Mouse (Mus musculus) heart, embryonic 12.5 days (tissue): ENCODE data around the gene Olfr1314. TPM values are rescaled to one million over a fixed set of nuclear protein-coding genes. Genes with fewer than 3 reads are reported as not detected.

ENCODE experiments used
- ATAC-seq: fragments of 200-750 bp; cut with Nextera tagmentation; 2 replicates; pipeline ENCODE4 v1.8.0; 2017; ENCODE audit warnings: moderate TSS enrichment, moderate library complexity; ENCODE audit not compliant: insufficient number of reproducible peaks, low FRiP score
- H3K27ac ChIP-seq: fragments of 300-500 bp; sonication (generic); 2 replicates; pipeline ENCODE4 v1.5.1; 2016; ENCODE audit warnings: mild to moderate bottlenecking, moderate library complexity; ENCODE audit not compliant: poor library complexity, severe bottlenecking
- H3K27me3 ChIP-seq: fragments of 300-500 bp; sonication (generic); replicated peaks from 2 replicates; pipeline ENCODE4 v1.6.1; 2016; ENCODE audit warnings: mild to moderate bottlenecking, moderate library complexity
- H3K36me3 ChIP-seq: fragments of 300-500 bp; sonication (generic); 2 replicates; pipeline ENCODE4 v1.6.1; 2016; ENCODE audit warnings: mild to moderate bottlenecking, moderate library complexity
- H3K4me1 ChIP-seq: fragments of 300-500 bp; sonication (generic); replicated peaks from 2 replicates; pipeline ENCODE4 v1.6.1; 2016; ENCODE audit warnings: mild to moderate bottlenecking
- H3K4me2 ChIP-seq: fragments of 300-500 bp; sonication (generic); 2 replicates; pipeline ENCODE4 v1.6.1; 2016; ENCODE audit warnings: mild to moderate bottlenecking, moderate library complexity
- H3K4me3 ChIP-seq: fragments of 300-500 bp; sonication (generic); 2 replicates; pipeline ENCODE4 v1.5.1; 2016; ENCODE audit warnings: mild to moderate bottlenecking
- H3K9ac ChIP-seq: fragments of 300-500 bp; sonication (generic); 2 replicates; pipeline ENCODE4 v1.6.1; 2016; ENCODE audit warnings: mild to moderate bottlenecking, moderate library complexity
- H3K9me3 ChIP-seq: fragments of 300-500 bp; sonication (generic); replicated peaks from 2 replicates; pipeline ENCODE4 v1.6.1; 2016; ENCODE audit warnings: mild to moderate bottlenecking, moderate library complexity
- WGBS: fragments of 180-500 bp; shearing (Covaris S2); methylation state at CpG from one replicate; pipeline ENCODE4 v1.1.7; 2016; 5-methylcytosine and 5-hydroxymethylcytosine counted together
- polyA plus RNA-seq: library from polyadenylated mRNA; unstranded; fragments of >200 nt; fragmentation: Nextera tagmentation; extraction: Ambion mirVana; gene quantifications from 2 replicates; pipeline ENCODE4 v1.2.1, GENCODE M21; 2016

Gene Olfr1314
- not detected in 2 replicates for polyA plus RNA-seq

DNA sequence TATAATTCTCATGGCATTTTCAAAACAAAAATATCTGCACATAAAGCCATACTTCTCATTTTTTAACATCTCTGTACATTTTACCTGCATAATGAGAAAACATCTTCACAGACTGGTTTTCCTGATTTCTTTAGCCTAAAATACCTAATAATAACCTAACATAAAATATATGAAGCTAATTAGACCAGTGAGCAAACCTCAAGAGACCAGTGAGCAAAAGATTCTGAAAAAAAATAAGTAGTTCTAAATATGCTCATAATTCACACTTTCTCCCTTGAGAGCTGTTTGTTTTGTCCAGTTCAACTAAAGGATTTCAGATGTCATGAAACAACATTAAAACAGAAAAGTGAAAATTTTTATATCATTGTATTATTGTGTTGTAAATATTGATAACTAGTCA, at the start of gene Olfr1314:
Olfr1314 (minus strand) TSS at position 101 of the 400 bp plus-strand sequence.
- H3K9ac ChIP-seq: no peak within 1 kb of the TSS
- H3K4me3 ChIP-seq: no peak within 1 kb of the TSS
- H3K4me2 ChIP-seq: no peak within 1 kb of the TSS
- H3K36me3 ChIP-seq: no peaks in the 10 kb centered on the region
- H3K9me3 ChIP-seq: no peaks in the 10 kb centered on the region
- H3K27ac ChIP-seq: no peak within 1 kb of the TSS
- ATAC-seq: no peak
- H3K27me3 ChIP-seq: no peaks in the 10 kb centered on the region
- no peaks in the 10 kb centered on the region for H3K4me1 ChIP-seq

DNA sequence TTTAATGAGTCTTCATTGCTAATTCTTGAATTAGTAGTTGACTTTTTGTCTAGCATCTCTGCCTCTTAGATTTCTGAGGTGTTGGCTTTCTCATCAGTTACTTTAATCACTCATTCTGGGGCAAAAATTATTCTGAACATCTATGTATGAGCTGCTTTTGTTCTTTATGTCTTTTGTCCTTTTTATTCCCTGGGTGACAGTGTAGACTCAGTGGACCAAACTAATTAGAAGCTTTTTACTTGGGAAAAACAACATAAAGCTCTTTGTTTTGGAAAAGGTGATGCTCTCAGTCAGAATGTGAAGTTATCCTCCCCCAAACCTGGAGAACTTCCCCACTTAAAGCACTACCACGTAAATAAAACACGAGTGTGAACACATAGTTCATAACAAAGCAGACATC, 43.4 kb upstream of the Olfr1314 start, which contains the start of gene Olfr1317:
Olfr1317 (plus strand) TSS at position 301 of the 400 bp plus-strand sequence.
- Histone ChIP-seq H3K9ac (no peak within 1 kb of the TSS), H3K9me3 (no peaks in the 10 kb centered on the region), H3K36me3 (no peaks in the 10 kb centered on the region), H3K4me1 (no peaks in the 10 kb centered on the region), H3K27me3 (no peaks in the 10 kb centered on the region), H3K27ac (no peak within 1 kb of the TSS), H3K4me2 (no peak within 1 kb of the TSS), H3K4me3 (no peak within 1 kb of the TSS)
- no peak for ATAC-seq
- WGBS: 66% methylated on average over 2 of the region's 2 CpGs

DNA sequence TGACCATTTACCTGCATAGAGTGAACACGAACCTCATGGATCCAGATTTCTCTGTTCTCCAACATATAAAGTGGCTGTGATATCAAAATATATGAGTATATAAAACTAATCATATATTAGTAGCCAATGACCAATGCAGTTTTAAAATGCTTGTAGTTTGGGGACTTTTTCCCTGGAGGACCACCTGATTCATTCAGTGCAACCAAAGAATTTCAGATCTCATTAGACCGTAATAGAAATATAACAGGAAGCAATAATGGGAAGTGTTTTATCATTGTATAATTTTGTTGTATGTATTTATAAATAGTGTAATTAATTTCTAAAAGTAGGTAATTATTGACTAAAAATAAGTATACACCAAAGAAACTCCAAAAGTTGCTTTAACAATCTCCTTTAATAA, 38.3 kb upstream of the Olfr1314 start, which contains the start of gene Olfr1316:
Olfr1316 (minus strand) TSS at position 101 of the 400 bp plus-strand sequence.
- no peaks in the 10 kb centered on the region for H3K9me3 ChIP-seq
- H3K4me1 ChIP-seq: no peaks in the 10 kb centered on the region
- no peaks in the 10 kb centered on the region for H3K36me3 ChIP-seq
- ATAC-seq: no peak
- H3K4me3 ChIP-seq: no peak within 1 kb of the TSS
- WGBS: 78% methylated on average over 2 of the region's 2 CpGs
- no peak within 1 kb of the TSS for H3K9ac ChIP-seq
- H3K27ac ChIP-seq: no peak within 1 kb of the TSS
- no peak within 1 kb of the TSS for H3K4me2 ChIP-seq
- no peaks in the 10 kb centered on the region for H3K27me3 ChIP-seq

DNA sequence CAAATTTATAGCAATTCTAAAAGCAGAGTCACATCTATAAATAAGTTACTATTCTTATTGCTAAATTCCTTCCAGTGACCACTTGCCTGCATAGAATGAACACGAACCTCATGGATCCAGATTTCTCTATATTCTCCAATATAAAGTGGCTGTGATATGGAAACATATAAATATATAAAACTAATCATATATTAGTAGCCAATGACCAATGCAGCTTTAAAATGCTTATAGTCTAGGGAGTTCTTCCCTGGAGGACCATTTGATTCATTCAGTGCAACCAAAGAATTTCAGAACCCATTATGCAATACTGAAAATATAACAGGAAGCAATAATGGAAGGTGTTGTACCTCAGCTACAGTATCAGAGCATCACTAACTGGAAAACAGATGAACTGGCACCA, 18.8 kb upstream of the Olfr1314 start, which contains the start of gene Olfr1315-ps1:
Olfr1315-ps1 (minus strand) TSS at position 101 of the 400 bp plus-strand sequence.
- H3K4me3 ChIP-seq: no peak within 1 kb of the TSS
- H3K9me3 ChIP-seq: no peaks in the 10 kb centered on the region
- no peak within 1 kb of the TSS for H3K27ac ChIP-seq
- no peak for ATAC-seq
- H3K27me3 ChIP-seq: no peaks in the 10 kb centered on the region
- WGBS: 62% methylated on average over 1 of the region's 1 CpGs
- no peak within 1 kb of the TSS for H3K4me2 ChIP-seq
- H3K4me1 ChIP-seq: no peaks in the 10 kb centered on the region
- no peaks in the 10 kb centered on the region for H3K36me3 ChIP-seq
- no peak within 1 kb of the TSS for H3K9ac ChIP-seq

DNA sequence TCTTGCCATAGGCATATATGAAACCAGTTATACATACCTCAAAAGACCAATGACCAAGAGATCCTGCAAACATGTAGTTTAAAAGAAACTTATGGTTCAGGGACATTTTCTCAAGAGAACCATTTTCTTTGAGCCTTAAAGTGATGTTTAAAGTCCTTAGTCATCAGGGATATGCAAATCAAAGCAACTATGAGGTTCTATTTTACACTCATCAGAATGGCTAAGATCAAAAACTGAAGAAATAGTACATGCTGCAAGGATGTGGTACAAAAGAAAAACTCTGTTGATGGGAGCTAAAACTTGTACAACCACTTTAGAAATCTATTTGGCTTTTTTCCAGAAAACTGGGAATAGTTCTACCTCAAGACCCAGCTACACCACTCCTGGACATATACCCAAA, 18.8 kb downstream of the Olfr1314 start, which contains the start of gene Olfr1313:
Olfr1313 (minus strand) TSS at position 101 of the 400 bp plus-strand sequence.
- Histone ChIP-seq H3K36me3 (no peaks in the 10 kb centered on the region), H3K9me3 (peaks cover 5% of the 10 kb centered on the region)

DNA sequence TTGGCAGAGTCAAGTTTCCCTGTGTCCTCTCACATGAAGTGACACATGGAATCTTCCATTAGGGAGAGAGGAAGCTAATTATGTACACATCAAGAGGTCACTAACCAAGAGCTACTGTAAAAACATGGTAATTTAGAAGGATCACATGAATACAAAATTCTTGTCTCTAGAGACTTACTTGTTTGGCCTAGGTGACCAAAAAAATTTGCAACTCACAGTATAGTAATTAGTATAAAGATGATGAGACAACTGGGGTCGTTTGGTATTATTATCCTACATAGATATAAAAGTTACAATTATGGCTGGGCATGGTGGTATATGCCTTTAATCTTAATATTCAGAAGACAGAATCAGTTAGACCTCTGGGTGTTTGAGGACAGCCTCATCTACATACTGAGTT, 46.4 kb downstream of the Olfr1314 start, which contains the start of gene Olfr1312:
Olfr1312 (minus strand) TSS at position 101 of the 400 bp plus-strand sequence.
- Histone ChIP-seq H3K4me3 (no peak within 1 kb of the TSS), H3K9ac (no peak within 1 kb of the TSS), H3K4me1 (no peaks in the 10 kb centered on the region), H3K27me3 (no peaks in the 10 kb centered on the region), H3K9me3 (peaks cover 7% of the 10 kb centered on the region; the same call in 1 of the 2 replicates), H3K36me3 (no peaks in the 10 kb centered on the region), H3K4me2 (no peak within 1 kb of the TSS), H3K27ac (no peak within 1 kb of the TSS)
- ATAC-seq: no peak
- WGBS: 36% methylated on average over 1 of the region's 1 CpGs

More for the DNA sequence above, 18.8 kb downstream of the Olfr1314 start, which contains the start of gene Olfr1313:
- Histone ChIP-seq H3K4me3 (no peak within 1 kb of the TSS), H3K27me3 (no peaks in the 10 kb centered on the region), H3K4me1 (no peaks in the 10 kb centered on the region), H3K9ac (no peak within 1 kb of the TSS), H3K4me2 (no peak within 1 kb of the TSS), H3K27ac (no peak within 1 kb of the TSS)
- no peak for ATAC-seq

Other genes starting within 250 kb of the Olfr1314 start
- not detected in 2 replicates for gene Olfr1305, start 219.6 kb downstream of the Olfr1314 start, polyA plus RNA-seq
- gene Olfr1306, start 180.5 kb downstream of the Olfr1314 start, polyA plus RNA-seq: not detected in 2 replicates
- gene Olfr1307, start 147.3 kb downstream of the Olfr1314 start, polyA plus RNA-seq: 0.01 TPM in 1 of 2 replicates, not detected in the other
- gene Olfr1308, start 131.8 kb downstream of the Olfr1314 start, polyA plus RNA-seq: not detected in 2 replicates
- gene Olfr1309, start 106.5 kb downstream of the Olfr1314 start, polyA plus RNA-seq: not detected in 2 replicates
- gene Olfr1310, start 84.1 kb downstream of the Olfr1314 start, polyA plus RNA-seq: not detected in 2 replicates
- not detected in 2 replicates for gene Olfr1311, start 72.4 kb downstream of the Olfr1314 start, polyA plus RNA-seq
- gene Olfr1312, start 46.5 kb downstream of the Olfr1314 start, polyA plus RNA-seq: not detected in 2 replicates
- gene Olfr1313, start 18.9 kb downstream of the Olfr1314 start, polyA plus RNA-seq: not detected in 2 replicates
- not detected in 2 replicates for gene Olfr1315-ps1, start 18.7 kb upstream of the Olfr1314 start, polyA plus RNA-seq
- not detected in 2 replicates for gene Olfr1316, start 38.2 kb upstream of the Olfr1314 start, polyA plus RNA-seq
- not detected in 2 replicates for gene Olfr1317, start 43.5 kb upstream of the Olfr1314 start, polyA plus RNA-seq
- gene Olfr1318, start 57.4 kb upstream of the Olfr1314 start, polyA plus RNA-seq: not detected in 2 replicates
- 18.4 and 18.6 TPM in 2 replicates for gene Lpcat4, start 142.7 kb upstream of the Olfr1314 start, polyA plus RNA-seq
- gene Nutm1, start 162.5 kb upstream of the Olfr1314 start, polyA plus RNA-seq: not detected in 2 replicates
- 159 and 169 TPM in 2 replicates for gene Nop10, start 165.1 kb upstream of the Olfr1314 start, polyA plus RNA-seq
- 15.1 and 17.7 TPM in 2 replicates for gene Slc12a6, start 169.0 kb upstream of the Olfr1314 start, polyA plus RNA-seq
- not detected in 2 replicates for gene Gm21985, start 169.5 kb upstream of the Olfr1314 start, polyA plus RNA-seq